Mouse (Mus musculus) retina, postnatal 7 days (tissue): ENCODE measurements around the gene Cyp2w1.
"Not testable (repeated sequence)": the region's sequence is repeated elsewhere in the genome, so short reads cannot be mapped to it uniquely, and the experiment has no call there.

Experiments
- DNase-seq: peaks from one replicate; pipeline ENCODE4 v3.0.0-alpha.2; 2012; ENCODE audit warnings: low read depth, low spot score

The Cyp2w1 gene

DNA sequence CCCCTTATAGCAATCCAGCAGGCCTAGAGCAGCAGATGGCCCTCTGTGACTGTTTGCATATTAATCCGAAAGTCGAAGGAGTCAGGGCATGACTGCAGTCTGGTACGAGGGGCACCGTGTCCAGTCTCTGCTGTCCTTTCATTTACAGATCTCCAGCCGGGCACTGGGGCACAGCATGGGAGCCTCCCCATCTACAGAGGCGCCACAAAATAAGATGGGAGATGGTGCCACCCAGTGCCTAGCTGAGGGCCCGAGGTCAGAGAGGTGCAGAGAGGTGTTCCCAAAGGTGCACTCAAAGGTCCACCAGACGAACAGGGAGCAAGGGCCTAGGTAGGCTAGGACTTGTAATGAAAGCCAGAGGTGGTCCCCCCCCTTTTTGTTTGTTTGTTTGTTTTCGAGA, 30.8 kb downstream of the Cyp2w1 start:
- no peak for DNase-seq

DNA sequence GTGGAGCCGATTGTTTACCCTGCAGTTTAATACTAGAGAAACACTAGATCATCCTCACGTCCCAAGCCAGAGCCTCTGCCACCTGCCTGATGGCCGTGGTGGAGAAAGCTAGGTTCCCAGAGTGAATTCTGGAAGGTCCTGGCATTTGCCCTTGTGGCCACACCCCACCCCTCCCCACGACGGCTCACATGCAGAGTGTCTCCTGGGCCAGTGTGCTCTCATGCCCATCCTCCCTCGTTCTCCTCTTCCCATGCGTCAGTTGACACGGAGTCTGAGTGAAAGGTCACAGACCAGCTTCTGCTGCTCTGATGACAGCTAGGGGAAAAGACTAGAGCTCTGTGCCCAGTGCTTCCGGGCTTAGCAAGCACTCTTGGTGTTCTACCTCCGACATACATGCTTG, 32.1 kb downstream of the Cyp2w1 start:
- DNase-seq: no peak

DNA sequence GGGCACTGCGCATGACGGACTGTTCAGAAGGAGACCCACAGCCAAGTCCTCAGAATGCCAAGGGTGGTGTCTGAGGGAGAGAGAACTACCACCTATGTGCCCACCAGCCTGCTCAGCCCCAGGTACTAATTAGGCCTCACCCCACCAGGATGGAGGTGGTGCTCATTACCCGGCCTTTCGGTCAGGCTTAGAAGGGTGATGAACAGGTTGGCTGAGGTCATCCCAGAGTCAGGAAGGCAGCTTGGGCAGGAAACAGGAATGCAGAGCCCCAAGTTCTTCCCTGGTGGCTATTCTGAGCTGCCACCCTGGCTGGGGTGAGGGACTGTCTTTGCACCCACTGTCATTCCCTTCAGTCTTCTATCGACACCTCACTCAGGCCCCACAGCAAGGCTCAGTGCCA, 33.6 kb downstream of the Cyp2w1 start:
- no peak for DNase-seq

DNA sequence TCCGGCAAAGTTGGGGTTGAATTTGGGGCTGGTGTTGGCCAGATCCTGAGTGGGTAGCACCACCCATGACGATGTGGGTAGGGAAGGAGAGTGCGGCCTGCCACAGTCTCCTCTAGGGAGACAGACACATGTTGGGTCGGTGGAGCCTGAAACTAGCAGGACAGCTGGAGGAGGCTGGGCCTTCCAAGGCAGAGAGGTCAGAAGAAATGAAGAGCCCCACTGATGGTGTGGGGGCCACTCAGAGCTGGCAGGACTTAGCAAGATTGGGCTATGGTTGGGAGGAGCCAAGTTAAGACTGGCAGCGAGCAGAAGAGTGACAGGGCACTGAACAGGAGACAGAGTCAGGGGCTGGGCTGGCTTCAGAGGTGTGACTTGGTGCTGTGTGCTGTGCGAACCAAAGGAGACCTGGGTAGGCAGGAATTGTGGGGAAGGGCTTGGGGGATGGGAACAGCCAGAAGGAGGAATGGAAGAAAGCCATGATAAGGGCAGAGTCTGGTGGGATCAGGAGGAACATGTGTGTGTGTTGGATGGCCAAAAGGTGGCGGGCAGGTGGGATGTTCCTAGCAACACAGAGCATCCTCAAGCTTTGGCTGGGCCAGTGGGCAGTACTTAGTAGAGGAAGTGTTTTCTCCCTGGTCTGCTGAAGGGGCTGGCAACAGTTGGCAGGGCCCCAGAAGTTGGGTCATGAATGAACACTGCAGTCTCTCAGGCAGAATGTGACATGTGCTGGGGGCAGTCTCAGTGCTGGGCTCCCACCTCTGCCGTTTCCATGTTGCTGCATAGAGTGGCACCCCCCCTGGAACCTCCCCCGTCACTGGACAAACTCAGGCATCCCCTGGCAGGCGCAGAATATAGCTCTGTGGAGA, 35.1 kb downstream of the Cyp2w1 start:
- DNase-seq: no peak

DNA sequence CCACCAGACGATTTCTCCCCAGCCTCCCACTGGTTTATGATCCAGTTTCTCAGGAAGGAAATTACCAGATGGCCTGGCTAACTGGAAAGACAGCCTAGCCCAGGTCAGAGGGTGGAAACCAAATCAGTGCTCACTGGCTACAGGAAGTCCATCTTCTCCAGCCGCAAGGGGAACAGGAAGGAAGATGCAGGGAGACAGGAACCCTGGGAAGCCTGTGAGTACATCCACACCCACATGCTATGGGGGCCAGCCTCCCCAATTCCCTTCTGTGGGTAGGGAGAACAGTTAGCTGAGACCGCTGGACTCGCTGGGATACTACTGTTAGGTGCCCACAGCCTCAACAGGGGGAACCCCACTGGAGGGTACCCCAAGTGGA, 35.8 kb downstream of the Cyp2w1 start:
- DNase-seq: no peak

DNA sequence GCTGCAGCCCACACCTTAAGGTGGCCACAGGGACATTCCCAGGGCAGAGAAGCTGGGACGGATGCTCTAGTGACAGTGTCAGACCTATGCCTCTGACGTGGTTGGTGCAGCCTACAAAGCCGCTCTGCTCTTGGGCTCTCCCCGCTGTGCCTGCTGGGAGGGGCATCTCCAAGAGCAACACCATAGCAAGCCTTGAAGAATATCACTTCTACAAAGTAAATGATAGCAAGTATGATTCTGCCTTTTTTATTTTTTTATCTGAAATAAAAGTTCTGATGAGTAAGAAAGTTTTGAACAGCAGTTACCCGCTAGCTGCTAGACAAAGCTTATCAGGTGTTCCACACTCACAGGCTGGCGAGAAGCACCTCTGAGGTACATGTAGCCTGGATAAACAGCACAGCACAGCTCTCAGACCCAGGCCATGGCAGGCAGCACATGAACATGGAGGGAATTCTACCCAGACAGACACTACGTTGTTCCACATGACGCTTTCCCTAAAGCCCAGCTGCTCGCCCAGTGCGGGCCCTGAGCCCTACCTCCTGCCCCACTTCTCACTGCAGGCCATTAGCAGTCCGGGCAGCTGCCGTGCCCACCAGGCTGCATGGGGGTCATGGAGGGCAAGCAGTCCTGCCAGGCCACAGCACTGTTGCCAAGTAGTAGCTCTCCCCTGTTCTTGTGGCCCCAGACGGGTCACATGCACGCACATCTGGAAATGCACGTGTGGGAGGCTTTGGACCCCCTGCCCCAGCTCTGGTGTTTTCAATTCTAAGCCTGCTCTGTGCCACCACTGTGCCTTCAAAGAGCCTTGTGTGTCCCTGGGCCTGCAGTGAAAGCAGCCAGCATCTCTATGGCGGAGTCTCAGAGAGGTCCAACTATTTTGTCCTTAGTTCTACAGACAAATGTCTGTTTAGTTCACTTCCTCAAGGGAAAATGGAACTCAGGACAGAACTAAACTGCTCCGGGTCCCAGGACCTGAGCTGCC, 36.6 kb downstream of the Cyp2w1 start:
- no peak for DNase-seq

DNA sequence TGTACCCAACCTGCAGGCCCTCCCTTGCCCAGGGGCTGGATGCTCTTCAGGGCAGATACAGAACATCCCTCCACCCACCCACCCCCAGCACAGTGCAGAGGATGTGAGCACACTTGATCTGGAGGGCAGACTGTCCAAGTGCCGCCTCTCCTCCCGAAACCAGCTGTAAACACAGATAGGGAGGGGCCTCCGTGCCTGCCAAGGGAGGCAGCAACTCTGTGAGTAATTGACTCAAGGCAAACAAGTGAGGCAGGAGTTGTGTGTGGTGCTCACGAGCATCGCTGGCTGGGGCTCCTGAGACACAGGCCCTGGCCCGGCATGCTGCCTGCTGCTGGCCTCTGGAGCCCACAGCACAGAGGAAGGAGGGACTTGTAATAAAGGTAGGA, 37.3 kb downstream of the Cyp2w1 start:
- DNase-seq: no peak

DNA sequence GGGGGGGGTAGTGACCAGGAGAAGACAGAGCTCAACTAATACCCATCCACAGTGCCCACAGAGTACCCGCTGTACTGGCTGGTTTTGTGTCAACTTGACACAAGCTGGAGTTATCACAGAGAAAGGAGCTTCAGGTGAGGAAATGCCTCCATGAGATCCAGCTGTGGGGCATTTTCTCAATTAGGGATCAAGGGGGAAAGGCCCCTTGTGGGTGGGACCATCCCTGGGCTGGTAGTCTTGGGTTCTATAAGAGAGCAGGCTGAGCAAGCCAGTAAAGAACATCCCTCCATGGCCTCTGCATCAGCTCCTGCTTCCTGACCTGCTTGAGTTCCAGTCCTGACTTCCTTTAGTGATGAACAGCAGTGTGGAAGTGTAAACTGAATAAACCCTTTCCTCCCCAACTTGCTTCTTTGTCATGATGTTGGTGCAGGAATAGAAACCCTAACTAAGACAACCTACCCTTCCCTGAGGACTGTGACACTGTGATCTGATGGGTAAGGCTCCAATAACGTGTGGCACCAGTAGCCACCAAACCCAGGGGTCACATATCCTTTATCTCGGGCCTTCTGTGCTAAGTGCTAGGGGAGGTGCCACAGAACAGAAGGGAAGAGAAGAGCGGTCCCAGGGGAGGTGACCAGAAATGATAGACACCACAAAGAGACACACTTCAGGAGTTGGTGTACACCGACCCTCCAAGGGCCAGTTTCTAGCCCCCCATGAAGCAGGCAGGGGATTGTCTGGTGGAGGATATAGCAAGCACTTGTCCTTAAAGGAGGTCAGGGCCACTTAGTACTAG, 38.1 kb downstream of the Cyp2w1 start:
- not testable (repeated sequence) for DNase-seq

DNA sequence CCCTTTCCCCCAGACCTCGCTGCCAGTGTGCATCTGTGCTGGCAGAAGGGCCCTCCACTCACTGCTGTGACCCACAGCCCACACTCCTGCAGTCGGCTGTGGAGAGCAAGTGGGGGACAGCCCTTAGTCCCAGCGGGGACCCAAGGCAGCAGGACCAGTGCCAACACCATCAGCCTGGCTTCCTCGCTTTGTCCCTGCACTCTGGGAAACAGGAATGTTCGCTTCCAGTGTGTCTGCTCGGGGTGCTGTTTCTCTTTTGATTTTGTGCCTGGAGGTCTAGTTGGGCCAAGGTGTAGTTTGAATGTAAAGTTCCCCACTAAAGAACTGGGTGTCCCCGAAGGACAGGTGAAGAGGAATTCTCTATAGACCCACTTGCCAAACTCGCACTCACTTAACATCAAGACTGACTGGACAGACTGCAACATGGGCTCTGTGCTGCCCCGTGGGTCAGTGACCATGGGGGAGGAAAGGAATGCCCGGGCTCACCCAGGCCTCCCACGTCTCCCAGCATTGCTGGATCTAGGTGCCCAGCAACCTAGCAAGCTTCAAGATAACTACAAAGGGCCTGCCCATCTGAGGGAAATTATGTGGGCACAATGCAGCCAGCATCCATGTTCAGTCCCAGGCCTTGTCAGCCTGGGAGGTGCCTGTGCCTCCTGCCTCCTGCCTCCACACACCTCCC, 39.0 kb downstream of the Cyp2w1 start:
- DNase-seq: no peak

DNA sequence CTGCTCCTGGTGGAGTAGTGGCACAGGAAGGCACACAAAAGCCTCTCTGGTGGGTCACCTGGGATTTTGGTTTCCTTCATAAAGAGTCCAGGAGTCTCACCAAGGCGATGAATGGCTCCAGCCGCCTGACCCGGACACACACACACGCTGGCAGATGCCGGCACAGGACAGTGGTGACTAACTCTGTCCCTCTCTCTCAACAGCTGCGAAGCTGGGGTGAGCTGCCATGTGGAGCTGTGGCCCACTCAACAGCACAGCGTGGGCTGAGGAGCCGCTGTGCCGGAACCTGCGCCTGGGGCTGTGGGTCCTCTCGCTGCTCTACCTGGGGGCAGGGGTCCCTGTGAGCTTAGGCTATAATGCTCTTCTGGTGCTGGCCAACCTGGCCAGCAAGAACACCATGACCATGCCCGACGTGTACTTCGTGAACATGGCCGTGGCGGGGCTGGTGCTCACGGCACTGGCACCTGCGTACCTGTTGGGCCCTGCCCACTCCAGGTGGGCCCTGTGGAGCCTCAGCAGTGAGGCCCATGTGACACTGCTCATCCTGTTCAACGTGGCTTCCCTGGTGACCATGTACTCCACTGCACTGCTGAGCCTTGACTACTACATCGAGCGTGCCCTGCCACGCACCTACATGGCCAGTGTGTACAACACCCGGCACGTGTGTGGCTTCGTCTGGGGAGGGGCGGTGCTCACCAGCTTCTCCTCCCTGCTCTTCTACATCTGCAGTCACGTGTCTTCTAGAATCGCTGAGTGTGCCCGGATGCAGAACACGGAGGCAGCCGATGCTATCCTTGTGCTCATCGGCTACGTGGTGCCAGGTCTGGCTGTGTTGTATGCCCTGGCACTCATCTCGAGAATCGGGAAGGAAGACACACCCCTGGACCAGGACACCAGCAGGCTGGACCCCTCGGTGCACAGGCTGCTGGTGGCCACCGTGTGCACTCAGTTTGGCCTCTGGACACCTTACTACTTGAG, 40.1 kb downstream of the Cyp2w1 start:
- no peak for DNase-seq

DNA sequence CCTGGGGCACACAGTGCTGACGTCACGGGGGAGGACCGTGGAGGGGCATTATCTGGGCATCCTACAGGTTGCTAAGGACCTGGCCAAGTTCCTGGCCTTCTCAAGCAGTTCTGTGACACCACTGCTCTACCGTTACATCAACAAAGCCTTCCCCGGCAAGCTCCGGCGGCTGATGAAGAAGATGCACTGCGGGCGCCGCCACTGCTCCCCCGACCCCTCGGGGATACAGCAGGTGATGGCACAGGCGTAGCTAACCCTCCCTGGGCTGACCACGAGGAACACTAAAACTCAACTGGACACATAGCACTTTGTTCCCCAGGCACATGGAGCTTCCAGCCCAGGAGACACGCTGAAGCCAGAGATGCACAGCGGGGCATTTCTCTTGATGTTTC, 40.8 kb downstream of the Cyp2w1 start:
- no peak for DNase-seq

DNA sequence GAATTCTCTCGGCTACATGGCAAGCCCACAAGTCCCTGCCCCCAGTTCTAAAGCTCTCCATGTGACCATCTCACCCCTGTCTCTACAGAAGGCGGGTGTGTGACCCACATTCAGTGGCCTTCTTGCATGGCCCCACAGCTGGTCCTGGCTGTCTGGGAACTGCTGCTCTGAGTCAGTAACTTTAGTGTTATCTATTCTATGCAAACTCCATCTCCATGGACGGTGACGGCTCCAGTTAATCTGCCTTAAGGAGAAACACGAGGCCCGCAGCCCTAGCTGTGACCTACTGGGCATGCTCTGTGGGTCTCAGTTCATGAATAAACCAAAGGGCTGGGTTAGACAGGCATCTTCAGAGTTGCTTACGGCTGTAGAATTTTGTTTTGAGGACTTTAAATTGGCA, 42.0 kb downstream of the Cyp2w1 start:
- DNase-seq: no peak

DNA sequence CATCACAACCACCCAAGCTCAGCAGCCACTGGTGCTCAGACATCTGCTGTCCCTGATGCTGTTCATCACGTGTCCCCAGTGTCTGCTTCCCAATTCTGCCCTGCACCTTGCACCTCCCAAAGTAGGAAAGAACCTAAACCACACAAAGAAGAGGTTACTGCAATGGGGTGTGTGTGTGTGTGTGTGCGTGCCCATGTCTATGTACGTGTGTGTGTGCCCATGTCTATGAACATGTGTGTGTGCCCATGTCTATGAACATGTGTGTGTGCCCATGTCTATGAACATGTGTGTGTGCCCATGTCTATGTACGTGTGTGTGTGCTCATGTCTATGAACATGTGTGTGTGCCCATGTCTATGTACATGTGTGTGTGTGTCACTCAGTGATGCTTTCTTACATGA, 43.1 kb downstream of the Cyp2w1 start:
- no peak for DNase-seq

DNA sequence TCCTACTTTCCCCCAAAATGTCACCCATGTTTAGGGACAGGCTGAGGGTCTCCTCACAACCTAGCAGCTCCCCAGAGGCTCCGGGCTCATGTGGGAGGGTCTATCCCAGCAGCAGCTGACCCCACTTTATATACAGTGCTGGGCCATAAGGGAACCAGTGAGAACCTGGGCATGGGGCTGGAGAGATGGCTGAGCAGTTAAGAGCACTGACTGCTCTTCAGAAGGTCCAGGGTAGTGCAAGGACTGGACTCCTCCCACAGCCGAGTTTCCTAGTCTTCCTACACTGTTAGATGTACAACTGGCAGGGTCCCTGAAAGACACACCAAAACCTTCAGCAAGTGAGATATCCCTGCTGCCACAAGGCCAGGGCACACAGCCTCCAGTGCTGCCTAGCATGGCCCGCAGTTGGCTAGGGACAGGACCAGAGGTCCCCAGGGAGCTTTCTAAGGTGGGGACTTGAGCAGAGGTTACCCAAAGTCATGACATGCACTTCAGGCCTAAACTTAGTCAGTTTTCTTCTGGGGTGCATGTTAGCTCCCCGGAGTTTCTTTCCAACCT, 45.0 kb downstream of the Cyp2w1 start:
- DNase-seq: no peak

DNA sequence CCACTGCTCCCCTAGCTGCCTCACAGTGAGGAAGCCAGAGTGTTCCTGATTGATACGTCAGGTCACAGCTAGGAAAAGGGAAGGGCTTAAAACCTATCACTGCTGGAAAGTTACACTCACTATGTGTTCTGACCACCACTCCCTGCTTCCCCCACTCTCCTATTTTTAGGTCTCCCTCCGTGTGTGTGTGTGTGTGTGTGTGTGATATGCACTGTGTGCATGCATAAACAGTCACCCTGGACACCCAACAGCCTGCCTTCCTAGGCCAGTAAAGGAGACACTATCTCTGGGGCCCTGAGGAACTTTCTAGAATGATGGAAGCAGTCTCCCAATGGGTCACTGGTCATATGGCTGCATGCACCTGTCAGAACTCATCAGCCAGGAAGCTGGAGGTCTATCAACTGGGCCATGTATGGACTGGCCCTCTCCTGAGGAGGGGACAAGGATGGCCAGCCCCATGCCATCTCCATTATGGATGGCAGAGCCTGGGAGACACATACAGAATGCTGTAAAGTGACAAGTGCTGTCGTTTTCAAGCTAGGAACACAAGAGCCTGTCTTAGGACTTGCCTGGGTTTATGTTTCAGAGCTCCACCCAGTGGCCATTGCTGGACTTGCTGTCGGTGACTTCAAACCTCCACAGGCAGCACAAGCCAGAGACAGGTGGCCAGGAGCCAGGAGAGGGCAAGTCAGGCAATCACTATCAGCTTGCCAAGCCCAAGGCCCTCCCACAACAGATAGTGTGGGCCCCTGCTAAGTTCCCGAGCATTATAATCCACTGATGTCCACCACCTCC, 45.7 kb downstream of the Cyp2w1 start:
- DNase-seq: peak; percentile 87

DNA sequence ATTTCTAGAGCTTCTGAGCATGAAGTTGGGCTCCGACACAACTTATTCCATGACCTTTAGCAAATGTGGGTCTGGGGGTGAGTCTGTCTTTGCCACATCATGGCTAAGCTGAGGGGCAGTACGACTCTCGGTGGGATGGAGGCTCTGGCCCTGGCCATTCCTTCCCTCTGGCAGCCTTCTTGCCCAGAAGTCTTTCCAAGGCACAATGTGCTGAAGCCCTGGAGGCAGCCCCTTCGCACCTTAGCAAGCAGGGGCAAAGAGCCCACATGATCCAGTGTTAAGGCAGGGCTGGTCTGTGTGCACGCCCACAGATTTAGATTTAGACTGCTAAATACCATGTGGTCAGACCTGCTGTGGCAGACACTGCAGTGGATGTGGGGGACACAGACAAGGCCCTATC, 46.4 kb downstream of the Cyp2w1 start:
- no peak for DNase-seq

DNA sequence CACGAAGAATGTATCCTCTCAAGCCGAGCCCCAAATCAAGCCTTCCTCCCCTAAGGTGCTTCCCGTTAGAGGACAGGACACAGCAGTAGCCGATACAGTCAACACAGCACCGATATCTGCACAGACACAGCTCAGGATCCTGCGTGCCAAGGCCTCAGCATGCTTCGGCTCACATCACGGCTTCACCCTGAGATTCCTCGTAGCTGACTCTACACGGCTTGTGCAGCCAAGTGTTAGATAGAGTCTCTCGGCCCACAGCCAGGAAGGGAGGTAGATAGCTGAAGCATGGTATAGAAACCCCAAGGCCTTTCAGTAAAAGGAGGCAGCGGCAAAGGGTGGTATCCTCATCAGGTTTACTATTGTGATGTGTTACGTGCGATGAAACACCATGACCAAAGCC, 47.6 kb downstream of the Cyp2w1 start:
- DNase-seq: no peak

DNA sequence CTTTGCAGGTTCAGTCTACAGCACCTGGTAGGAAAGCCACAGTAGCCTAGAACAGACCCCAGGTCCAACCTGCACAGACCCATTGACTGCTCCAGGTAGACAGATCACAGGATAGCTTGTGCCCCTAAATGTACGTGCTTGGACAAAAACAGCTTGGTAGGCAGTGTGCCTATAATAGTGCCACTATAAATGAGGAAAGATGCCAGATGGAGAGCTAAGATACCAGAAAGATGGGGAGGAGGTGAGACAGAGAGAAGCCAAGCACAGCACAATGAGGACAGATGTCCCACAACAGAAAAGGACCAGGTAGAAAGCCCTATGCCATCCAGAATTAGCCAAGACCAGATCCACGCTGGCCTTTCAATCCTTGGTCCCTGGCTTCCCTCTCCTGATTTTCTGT, 49.7 kb downstream of the Cyp2w1 start:
- DNase-seq: no peak

DNA sequence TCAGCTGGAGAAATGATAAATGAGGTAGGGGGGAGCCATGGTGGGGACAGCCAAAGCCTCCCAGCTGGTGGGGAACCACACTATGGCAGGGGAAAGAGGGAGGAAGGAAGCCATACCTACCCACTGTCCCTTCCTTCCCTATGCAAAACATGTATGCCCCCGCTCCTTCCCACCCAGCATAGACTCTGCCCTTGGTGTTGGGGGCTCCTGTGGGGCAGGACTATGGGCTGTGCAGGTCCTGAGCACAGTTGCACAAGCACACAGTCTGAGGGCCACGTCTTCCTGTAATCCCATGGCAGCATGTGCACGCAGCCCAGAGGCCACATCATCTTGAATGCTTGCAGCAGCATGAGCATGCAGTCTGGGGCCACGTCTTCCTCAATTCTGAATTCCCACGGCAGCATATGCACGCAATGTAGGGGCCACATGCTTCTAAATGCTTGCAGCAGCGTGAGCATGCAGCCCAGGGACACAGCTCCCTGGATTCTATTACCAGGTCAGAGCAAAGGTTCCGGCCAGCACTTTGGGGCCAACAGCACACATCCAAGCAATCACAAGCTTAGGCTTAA, 51.4 kb downstream of the Cyp2w1 start:
- no peak for DNase-seq
